Mouse (Mus musculus) liver, embryonic 14.5 days (tissue): ENCODE data around the gene 9830107B12Rik.

ENCODE experiments used
- CTCF ChIP-seq: IDR thresholded peaks from 2 replicates; pipeline ENCODE4 v1.5.1; 2016; ENCODE audit warnings: antibody characterized with exemption, low read depth, control low read depth
- EP300 ChIP-seq: IDR thresholded peaks from 2 replicates; pipeline ENCODE4 v1.6.1; 2016; ENCODE audit warnings: antibody characterized with exemption, low read depth

- no peak for TF ChIP-seq EP300
- no peak for TF ChIP-seq CTCF
Observed at GRCm38 (mm10) chr17:48146120-48146519, at the start of gene 9830107B12Rik.
